Mouse (Mus musculus) liver, postnatal 0 days (tissue): ENCODE measurements at regions not wholly inside any gene's neighbourhood (a gene's known extent, or its start where the extent isn't known, plus 50 kb on each side); places are given as distances from the start of the nearest gene placed in this dataset.

Source experiments
- CTCF ChIP-seq: sonication (generic); IDR thresholded peaks from 2 replicates; pipeline ENCODE4 v1.5.1; 2016; ENCODE audit warnings: antibody characterized with exemption, low read depth
- EP300 ChIP-seq: IDR thresholded peaks from 2 replicates; pipeline ENCODE4 v1.6.1; 2016; ENCODE audit warnings: antibody characterized with exemption, low read depth, mild to moderate bottlenecking

GRCm38 (mm10) chr4:29119480-29120153 is 306.7 kb downstream of the Epha7 start:
- TF ChIP-seq CTCF (no peak), EP300 (no peak)
